Mouse (Mus musculus) naive thymus-derived CD4-positive, alpha-beta T cell, adult 5 months (primary cell): ENCODE results near the gene Abhd14a. TPM values are rescaled to one million over a fixed set of nuclear protein-coding genes. Genes with fewer than 3 reads are reported as not detected.

Source experiments
- polyA plus RNA-seq: library from polyadenylated mRNA; unstranded; fragments of 100-300 nt; shearing (Covaris generic); gene quantifications from one replicate; pipeline ENCODE4 v1.2.1, GENCODE M21; 2017

Abhd14a gene
- 8.6 TPM for polyA plus RNA-seq

GRCm38 (mm10) chr9:106447348-106447747 lies at the start of gene Abhd14a, which contains the start of gene Abhd14b:
TSS of gene Abhd14a (minus strand) at chr9:106447678.
TSS of gene Abhd14b (plus strand) at chr9:106447459.

GRCm38 (mm10) chr9:106476924-106477484 lies 29.5 kb upstream of the Abhd14a start, which contains the start of gene Parp3:
TSS of gene Parp3 (minus strand) at chr9:106476949.

GRCm38 (mm10) chr9:106475663-106476001 lies 28.2 kb upstream of the Abhd14a start, which contains the start of gene Rrp9:
TSS of gene Rrp9 (plus strand) at chr9:106475963.

GRCm38 (mm10) chr9:106465571-106466200 lies 18.2 kb upstream of the Abhd14a start, which contains the start of gene Gpr62:
TSS of gene Gpr62 (minus strand) at chr9:106465938.

GRCm38 (mm10) chr9:106453271-106454070 lies 6.0 kb upstream of the Abhd14a start, which contains the start of gene Pcbp4:
TSS of gene Pcbp4 (plus strand) at chr9:106453291.

GRCm38 (mm10) chr9:106429221-106430014 lies 18.1 kb downstream of the Abhd14a start, which contains the start of gene Rpl29:
TSS of gene Rpl29 (plus strand) at chr9:106429454.

Other genes starting within 250 kb of the Abhd14a start
- 41.3 TPM for gene Ppm1m, start 247.9 kb downstream of the Abhd14a start, polyA plus RNA-seq
- gene Twf2, start 244.6 kb downstream of the Abhd14a start, polyA plus RNA-seq = 141 TPM
- gene Tlr9, start 225.1 kb downstream of the Abhd14a start, polyA plus RNA-seq = not detected
- gene Alas1, start 199.0 kb downstream of the Abhd14a start, polyA plus RNA-seq = 33.6 TPM
- 3.2 TPM for gene Poc1a, start 166.6 kb downstream of the Abhd14a start, polyA plus RNA-seq
- 27.5 TPM for gene Dusp7, start 79.0 kb downstream of the Abhd14a start, polyA plus RNA-seq
- 699 TPM for gene Rpl29, start 18.2 kb downstream of the Abhd14a start, polyA plus RNA-seq
- 13.8 TPM for gene Acy1, start 9.4 kb downstream of the Abhd14a start, polyA plus RNA-seq
- 5.1 TPM for gene Abhd14b, start 219 bp downstream of the Abhd14a start, polyA plus RNA-seq
- 8.3 TPM for gene Pcbp4, start 5.6 kb upstream of the Abhd14a start, polyA plus RNA-seq
- not detected for gene Gpr62, start 18.3 kb upstream of the Abhd14a start, polyA plus RNA-seq
- 98.3 TPM for gene Rrp9, start 28.3 kb upstream of the Abhd14a start, polyA plus RNA-seq
- gene Parp3, start 29.3 kb upstream of the Abhd14a start, polyA plus RNA-seq = 46.8 TPM
- not detected for gene Iqcf1, start 52.3 kb upstream of the Abhd14a start, polyA plus RNA-seq
- gene Iqcf5, start 66.9 kb upstream of the Abhd14a start, polyA plus RNA-seq = not detected
- not detected for gene Iqcf3, start 114.0 kb upstream of the Abhd14a start, polyA plus RNA-seq
- not detected for gene Iqcf4, start 123.3 kb upstream of the Abhd14a start, polyA plus RNA-seq
- not detected for gene Iqcf6, start 178.9 kb upstream of the Abhd14a start, polyA plus RNA-seq
- not detected for gene Grm2, start 208.4 kb upstream of the Abhd14a start, polyA plus RNA-seq
- gene Tex264, start 238.2 kb upstream of the Abhd14a start, polyA plus RNA-seq = 63.1 TPM